Mouse (Mus musculus) forebrain, embryonic 15.5 days (tissue): ENCODE measurements around the gene Ric8b. TPM values are rescaled to one million over a fixed set of nuclear protein-coding genes. Genes with fewer than 3 reads are reported as not detected.

Experiments
- ATAC-seq: fragments of 200-750 bp; cut with Nextera tagmentation; replicated peaks from 2 replicates; pipeline ENCODE4 v1.8.0; 2017; ENCODE audit warnings: mild to moderate bottlenecking, moderate TSS enrichment, moderate library complexity
- H3K27ac ChIP-seq: fragments of 300-500 bp; sonication (generic); replicated peaks from 2 replicates; pipeline ENCODE4 v1.5.1; 2015; ENCODE audit warnings: mild to moderate bottlenecking, inconsistent platforms
- H3K27me3 ChIP-seq: fragments of 300-500 bp; sonication (generic); 2 replicates; pipeline ENCODE4 v1.6.1; 2015; ENCODE audit warnings: inconsistent platforms
- H3K36me3 ChIP-seq: fragments of 300-500 bp; sonication (generic); 2 replicates; pipeline ENCODE4 v1.6.1; 2015; ENCODE audit warnings: mild to moderate bottlenecking, inconsistent platforms
- H3K4me1 ChIP-seq: fragments of 300-500 bp; sonication (generic); 2 replicates; pipeline ENCODE4 v1.6.1; 2015; ENCODE audit warnings: inconsistent platforms
- H3K4me2 ChIP-seq: fragments of 300-500 bp; sonication (generic); replicated peaks from 2 replicates; pipeline ENCODE4 v1.6.1; 2015; ENCODE audit warnings: mild to moderate bottlenecking, inconsistent platforms
- H3K4me3 ChIP-seq: fragments of 300-500 bp; sonication (generic); 2 replicates; pipeline ENCODE4 v1.5.1; 2015; ENCODE audit warnings: mild to moderate bottlenecking, inconsistent platforms
- H3K9ac ChIP-seq: fragments of 300-500 bp; sonication (generic); replicated peaks from 2 replicates; pipeline ENCODE4 v1.6.1; 2015; ENCODE audit warnings: mild to moderate bottlenecking, inconsistent platforms
- H3K9me3 ChIP-seq: fragments of 300-500 bp; sonication (generic); 2 replicates; pipeline ENCODE4 v1.6.1; 2016; ENCODE audit warnings: inconsistent platforms
- WGBS: fragments of 180-500 bp; shearing (Covaris S2); methylation state at CpG from one replicate; pipeline ENCODE4 v1.1.7; 2015; ENCODE audit warnings: mixed read lengths; 5-methylcytosine and 5-hydroxymethylcytosine counted together
- polyA plus RNA-seq: library from polyadenylated mRNA; unstranded; fragments of >200 nt; fragmentation: Nextera tagmentation; extraction: Ambion mirVana; gene quantifications from 2 replicates; pipeline ENCODE4 v1.2.1, GENCODE M21; 2015

The Ric8b gene
- polyA plus RNA-seq, 1 experiment from 2014 or later = 43.6 TPM

DNA sequence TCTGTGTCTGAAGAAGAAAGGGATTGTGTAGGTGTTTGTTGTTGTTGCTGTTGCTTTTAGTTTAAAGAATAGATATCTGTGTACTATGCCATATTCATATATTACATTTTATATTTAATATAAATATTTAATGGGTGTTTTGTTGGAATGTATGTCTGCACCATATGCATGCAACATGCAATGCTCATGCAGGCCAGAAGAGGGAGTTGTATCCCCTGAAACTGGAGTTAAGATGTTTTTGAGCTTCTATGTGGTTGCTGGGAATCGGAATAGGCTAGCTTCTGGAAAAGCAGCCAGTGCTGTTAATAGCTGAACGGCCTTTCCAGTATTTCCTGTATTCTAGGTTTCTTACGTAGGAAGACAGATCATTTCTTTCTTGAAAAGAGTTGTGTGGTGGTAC lies 28.3 kb downstream of the Ric8b start:
- ATAC-seq = no peak
- no peak overlapping the region for H3K4me2 ChIP-seq
- H3K9ac ChIP-seq = no peak overlapping the region
- no peaks in the 10 kb centered on the region for H3K27me3 ChIP-seq
- no peaks in the 10 kb centered on the region for H3K9me3 ChIP-seq
- no peaks in the 10 kb centered on the region for H3K4me1 ChIP-seq
- WGBS = 96% methylated on average over 3 of the region's 3 CpGs
- H3K36me3 ChIP-seq = peaks cover 16% of the 10 kb centered on the region
- H3K4me3 ChIP-seq = no peak overlapping the region
- no peak overlapping the region for H3K27ac ChIP-seq

DNA sequence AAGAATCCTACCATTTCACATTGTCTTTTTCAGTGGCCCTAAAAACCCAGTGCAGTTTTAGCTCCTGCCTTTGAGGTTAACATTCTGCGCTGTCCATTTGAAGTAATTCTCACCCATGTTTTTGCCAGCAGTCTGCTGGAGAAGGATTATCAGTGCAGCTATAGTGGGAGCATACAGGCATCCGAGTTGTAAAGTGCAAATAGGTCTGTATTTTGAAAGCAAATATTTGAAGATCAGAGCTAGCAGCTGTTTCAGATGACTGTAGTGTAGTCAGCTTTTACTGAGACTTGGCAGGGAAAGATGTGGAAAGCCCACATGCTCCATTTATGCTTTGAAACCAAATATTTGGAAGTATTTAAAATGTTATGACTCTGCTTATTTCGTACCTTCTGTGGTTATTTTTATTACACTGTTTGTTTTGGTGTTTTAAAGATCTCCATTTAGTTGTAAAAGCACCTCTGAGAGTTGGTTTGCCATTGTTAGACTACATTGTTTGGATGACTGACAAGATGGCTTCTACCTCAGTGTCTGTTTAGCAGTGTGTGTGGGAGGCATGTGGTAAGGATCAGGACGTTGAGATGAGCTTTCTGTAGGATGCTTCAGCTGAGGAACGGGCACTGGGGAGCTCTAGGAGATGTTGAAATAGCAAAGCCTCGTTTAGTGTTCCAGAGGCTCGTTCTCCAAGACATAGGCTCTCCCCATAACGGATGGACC lies 31.7 kb downstream of the Ric8b start:
- Histone ChIP-seq H3K27me3 (no peaks in the 10 kb centered on the region), H3K27ac (no peak overlapping the region), H3K36me3 (peaks cover 16% of the 10 kb centered on the region), H3K4me2 (no peak overlapping the region), H3K9me3 (no peaks in the 10 kb centered on the region), H3K9ac (no peak overlapping the region), H3K4me1 (no peaks in the 10 kb centered on the region), H3K4me3 (no peak overlapping the region)
- ATAC-seq = no peak
- WGBS = 70% methylated on average over 8 of the region's 8 CpGs

DNA sequence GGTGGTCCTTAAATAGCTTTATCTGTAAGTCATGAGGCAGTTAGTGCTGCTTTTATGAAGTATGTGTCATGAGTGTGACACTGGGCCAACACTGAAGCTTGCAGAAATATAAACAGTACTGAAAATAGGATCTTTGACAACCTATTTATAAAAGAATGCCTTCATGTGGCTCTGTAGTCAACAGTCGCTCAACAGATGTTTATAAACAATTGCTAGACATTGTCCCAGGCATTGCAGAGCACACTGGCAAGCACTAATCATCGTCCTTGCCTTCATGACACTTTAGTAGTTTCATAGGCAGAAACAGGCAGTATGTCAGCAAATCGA lies 32.2 kb downstream of the Ric8b start:
- no peak overlapping the region for H3K27ac ChIP-seq
- H3K9me3 ChIP-seq = no peaks in the 10 kb centered on the region
- H3K27me3 ChIP-seq = no peaks in the 10 kb centered on the region
- no peak for ATAC-seq
- H3K36me3 ChIP-seq = peaks cover 16% of the 10 kb centered on the region
- no peak overlapping the region for H3K4me2 ChIP-seq
- WGBS = 89% methylated on average over 3 of the region's 3 CpGs
- H3K4me1 ChIP-seq = no peaks in the 10 kb centered on the region
- H3K9ac ChIP-seq = no peak overlapping the region
- H3K4me3 ChIP-seq = no peak overlapping the region

DNA sequence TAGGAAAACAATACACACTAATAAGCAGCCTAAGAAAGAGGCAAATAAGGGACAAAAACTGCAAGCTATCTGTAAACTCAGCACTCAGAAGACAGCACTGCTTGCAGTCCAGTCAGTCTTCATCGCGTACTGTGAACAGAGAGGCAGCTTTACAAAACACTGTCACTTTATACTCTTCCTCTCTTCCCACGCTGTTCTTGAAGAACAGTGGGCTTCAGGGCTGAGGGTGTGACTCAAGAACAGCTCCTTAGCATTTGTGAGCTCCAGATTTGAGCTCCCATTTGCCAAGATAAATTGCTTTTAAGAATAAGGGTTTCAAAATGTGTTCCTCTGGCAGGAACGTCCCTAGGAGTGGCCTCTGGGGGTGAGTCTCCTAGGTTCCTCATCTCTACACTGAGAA lies 33.0 kb downstream of the Ric8b start:
- Histone ChIP-seq H3K4me1 (no peaks in the 10 kb centered on the region), H3K9ac (no peak overlapping the region), H3K4me2 (no peak overlapping the region), H3K36me3 (peaks cover 16% of the 10 kb centered on the region), H3K9me3 (no peaks in the 10 kb centered on the region), H3K27me3 (no peaks in the 10 kb centered on the region), H3K27ac (no peak overlapping the region), H3K4me3 (no peak overlapping the region)
- 78% methylated on average over 4 of the region's 4 CpGs for WGBS
- no peak for ATAC-seq

GRCm38 (mm10) chr10:84954236-84954635 lies 36.8 kb downstream of the Ric8b start:
- Histone ChIP-seq H3K4me3 (no peak overlapping the region), H3K27me3 (no peaks in the 10 kb centered on the region), H3K9ac (no peak overlapping the region), H3K27ac (no peak overlapping the region), H3K36me3 (peaks cover 4% of the 10 kb centered on the region; the same call in 1 of the 2 replicates), H3K4me1 (no peaks in the 10 kb centered on the region), H3K9me3 (no peaks in the 10 kb centered on the region), H3K4me2 (no peak overlapping the region)
- ATAC-seq = no peak
- 90% methylated on average over 10 of the region's 10 CpGs for WGBS

DNA sequence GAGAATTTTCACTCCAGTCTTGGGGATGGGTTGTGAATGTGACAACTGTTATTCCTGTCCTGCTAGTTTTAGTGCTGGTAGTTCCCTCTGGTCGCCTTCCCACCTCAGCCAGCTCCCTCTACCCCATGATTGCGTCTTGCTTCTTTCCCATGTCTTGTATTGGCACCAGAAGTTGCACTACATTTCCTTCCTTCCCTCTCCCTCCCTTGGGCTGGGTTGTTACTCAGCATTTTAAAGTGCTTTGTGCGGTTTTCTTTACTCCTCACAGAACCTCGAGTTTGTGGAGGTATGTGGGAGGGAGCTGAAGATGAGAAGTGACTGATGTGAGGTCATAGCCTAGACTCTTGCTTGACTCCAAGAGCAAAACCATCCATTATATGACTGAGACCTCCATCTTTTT lies 38.8 kb downstream of the Ric8b start:
- WGBS = 84% methylated on average over 4 of the region's 4 CpGs
- no peak for ATAC-seq

DNA sequence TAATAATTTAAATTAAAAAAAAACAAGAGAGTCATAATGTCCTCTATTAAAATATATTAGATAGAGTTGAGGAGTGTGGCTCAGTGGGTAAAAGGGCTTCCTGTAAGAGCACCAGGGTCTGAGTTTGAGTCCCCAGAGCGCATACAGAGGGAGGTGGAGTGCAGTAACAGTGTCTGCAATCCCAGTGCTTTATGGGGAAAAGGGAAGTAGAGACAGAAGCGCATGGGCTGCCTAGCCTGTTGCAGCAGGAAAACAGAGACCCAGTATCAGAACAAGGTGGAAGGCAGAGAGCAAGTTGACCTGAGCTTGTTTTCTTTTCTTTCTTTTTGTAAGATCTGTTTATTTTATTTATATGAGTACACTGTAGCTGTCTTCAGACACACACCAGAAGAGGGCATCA lies 41.2 kb downstream of the Ric8b start:
- H3K27me3 ChIP-seq = no peaks in the 10 kb centered on the region
- ATAC-seq = no peak
- no peak overlapping the region for H3K27ac ChIP-seq
- H3K36me3 ChIP-seq = peaks cover 8% of the 10 kb centered on the region; the same call in 1 of the 2 replicates
- 94% methylated on average over 2 of the region's 2 CpGs for WGBS
- peaks cover 6% of the 10 kb centered on the region for H3K4me1 ChIP-seq
- H3K9ac ChIP-seq = no peak overlapping the region
- no peaks in the 10 kb centered on the region for H3K9me3 ChIP-seq
- no peak overlapping the region for H3K4me2 ChIP-seq
- H3K4me3 ChIP-seq = no peak overlapping the region

More for the DNA sequence above, 38.8 kb downstream of the Ric8b start:
- Histone ChIP-seq H3K4me2 (no peak overlapping the region), H3K4me3 (no peak overlapping the region), H3K27me3 (no peaks in the 10 kb centered on the region), H3K9me3 (no peaks in the 10 kb centered on the region), H3K9ac (no peak overlapping the region), H3K4me1 (no peaks in the 10 kb centered on the region), H3K27ac (no peak overlapping the region), H3K36me3 (peaks cover 4% of the 10 kb centered on the region; the same call in 1 of the 2 replicates)

GRCm38 (mm10) chr10:84960380-84960930 lies 43.0 kb downstream of the Ric8b start:
- no peak overlapping the region for H3K9ac ChIP-seq
- no peak overlapping the region for H3K4me3 ChIP-seq
- H3K4me2 ChIP-seq = no peak overlapping the region
- H3K36me3 ChIP-seq = peaks cover 8% of the 10 kb centered on the region; the same call in 1 of the 2 replicates
- no peaks in the 10 kb centered on the region for H3K27me3 ChIP-seq
- no peak overlapping the region for H3K27ac ChIP-seq
- no peak for ATAC-seq
- H3K4me1 ChIP-seq = peaks cover 13% of the 10 kb centered on the region
- WGBS = 36% methylated on average over 12 of the region's 12 CpGs
- H3K9me3 ChIP-seq = no peaks in the 10 kb centered on the region

DNA sequence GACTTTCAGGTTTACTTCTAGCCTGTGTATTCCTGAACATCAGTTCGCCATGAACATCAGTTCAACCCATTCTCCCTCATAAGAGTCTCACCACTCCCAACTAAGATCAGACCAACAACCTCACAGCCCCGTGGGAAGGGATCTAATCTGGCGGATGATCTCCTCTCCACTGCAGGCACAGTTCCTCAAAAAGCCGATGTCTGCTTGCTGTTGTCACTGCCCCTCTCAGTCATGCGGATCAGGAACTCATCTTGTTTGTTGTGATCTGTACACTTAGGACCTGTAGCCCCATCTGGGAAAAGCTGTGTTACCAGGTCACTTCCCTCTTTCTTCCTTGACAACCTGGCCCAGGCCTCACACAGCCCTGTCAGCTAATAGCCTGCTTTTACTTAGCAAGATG lies 45.7 kb downstream of the Ric8b start:
- no peak overlapping the region for H3K4me2 ChIP-seq
- peaks cover 5% of the 10 kb centered on the region; the same call in 1 of the 2 replicates for H3K36me3 ChIP-seq
- peaks cover 30% of the 10 kb centered on the region for H3K4me1 ChIP-seq
- H3K4me3 ChIP-seq = no peak overlapping the region
- no peaks in the 10 kb centered on the region for H3K27me3 ChIP-seq
- H3K9me3 ChIP-seq = no peaks in the 10 kb centered on the region
- 84% methylated on average over 5 of the region's 5 CpGs for WGBS
- ATAC-seq = no peak
- H3K27ac ChIP-seq = peak overlapping the region; percentile 60
- H3K9ac ChIP-seq = no peak overlapping the region

- no peak overlapping the region for H3K9ac ChIP-seq
- no peaks in the 10 kb centered on the region for H3K9me3 ChIP-seq
- H3K36me3 ChIP-seq = peaks cover 4% of the 10 kb centered on the region; the same call in 1 of the 2 replicates
- no peak overlapping the region for H3K4me3 ChIP-seq
- peak overlapping the region; percentile 60 for H3K27ac ChIP-seq
- ATAC-seq = peak; percentile 85
- peaks cover 34% of the 10 kb centered on the region for H3K4me1 ChIP-seq
- 33% methylated on average over 3 of the region's 3 CpGs for WGBS
- no peak overlapping the region for H3K4me2 ChIP-seq
- H3K27me3 ChIP-seq = no peaks in the 10 kb centered on the region
Measured at GRCm38 (mm10) chr10:84963726-84964125, 46.3 kb downstream of the Ric8b start.

DNA sequence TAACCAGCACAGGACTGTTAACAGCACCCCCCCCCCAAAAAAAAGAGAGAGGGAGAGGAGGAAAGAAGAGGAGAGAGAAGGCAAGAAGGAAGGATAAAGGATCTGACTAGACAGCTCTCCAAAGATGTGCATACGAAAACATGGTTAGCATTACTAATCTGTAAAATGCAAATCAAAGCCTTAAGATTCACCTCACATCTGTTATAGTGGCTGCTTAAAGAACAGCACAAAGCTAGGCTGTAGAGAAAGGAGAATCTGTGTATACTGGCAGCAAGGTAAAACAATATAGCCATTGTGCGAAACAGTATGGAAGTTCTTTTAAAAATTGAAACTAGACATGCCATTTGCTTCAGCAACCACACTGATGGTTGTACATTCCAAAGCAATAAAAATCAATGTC lies 49.1 kb downstream of the Ric8b start:
- Histone ChIP-seq H3K36me3 (peaks cover 14% of the 10 kb centered on the region), H3K9ac (no peak overlapping the region), H3K27me3 (no peaks in the 10 kb centered on the region), H3K4me1 (peaks cover 39% of the 10 kb centered on the region), H3K4me3 (no peak overlapping the region), H3K4me2 (no peak overlapping the region), H3K27ac (no peak overlapping the region), H3K9me3 (no peaks in the 10 kb centered on the region)
- 74% methylated on average over 2 of the region's 2 CpGs for WGBS
- ATAC-seq = no peak

- no peak overlapping the region for H3K9ac ChIP-seq
- peaks cover 21% of the 10 kb centered on the region for H3K36me3 ChIP-seq
- WGBS = 54% methylated on average over 6 of the region's 6 CpGs
- no peak for ATAC-seq
- no peak overlapping the region for H3K27ac ChIP-seq
- peaks cover 39% of the 10 kb centered on the region for H3K4me1 ChIP-seq
- H3K4me2 ChIP-seq = no peak overlapping the region
- H3K27me3 ChIP-seq = no peaks in the 10 kb centered on the region
- H3K4me3 ChIP-seq = no peak overlapping the region
- H3K9me3 ChIP-seq = no peaks in the 10 kb centered on the region
Measured at GRCm38 (mm10) chr10:84967645-84968044, 50.2 kb downstream of the Ric8b start.
